Mouse (Mus musculus) spleen, postnatal 10 days (tissue): ENCODE measurements around the gene Naa40.

Source experiments
- DNase-seq, 2 experiments: peaks; one replicate each; pipeline ENCODE4 v3.0.0; 2021 to 2022; ENCODE audit warnings: low spot score in 2 of 2

The Naa40 gene

GRCm38 (mm10) chr19:7240782-7241690 is at the start of gene Naa40:
Gene Naa40 (minus strand): TSS chr19:7241183.
- peak; percentile 84 to 96 for DNase-seq

GRCm38 (mm10) chr19:7289767-7290166 is 48.8 kb upstream of the Naa40 start:
- DNase-seq, result no peak

- no peak for DNase-seq
Measured at GRCm38 (mm10) chr19:7288288-7288687, 47.3 kb upstream of the Naa40 start.

- no peak for DNase-seq
Measured at GRCm38 (mm10) chr19:7286563-7287315, 45.8 kb upstream of the Naa40 start.

GRCm38 (mm10) chr19:7280557-7281330 is 39.8 kb upstream of the Naa40 start:
- no peak for DNase-seq

GRCm38 (mm10) chr19:7279114-7279513 is 38.1 kb upstream of the Naa40 start:
- peak in 1 of 2 experiments; percentile 46 for DNase-seq

GRCm38 (mm10) chr19:7278200-7278906 is 37.4 kb upstream of the Naa40 start:
- no peak for DNase-seq

- DNase-seq, result no peak
Measured at GRCm38 (mm10) chr19:7276796-7277195, 35.8 kb upstream of the Naa40 start.

GRCm38 (mm10) chr19:7276053-7276659 is 35.2 kb upstream of the Naa40 start:
- no peak for DNase-seq

- DNase-seq, result no peak
Measured at GRCm38 (mm10) chr19:7275131-7275789, 34.3 kb upstream of the Naa40 start.

- DNase-seq, result no peak
Measured at GRCm38 (mm10) chr19:7274326-7274990, 33.5 kb upstream of the Naa40 start.

- no peak for DNase-seq
Measured at GRCm38 (mm10) chr19:7273486-7273885, 32.5 kb upstream of the Naa40 start.

GRCm38 (mm10) chr19:7269290-7270044 is 28.5 kb upstream of the Naa40 start:
- DNase-seq, result no peak

GRCm38 (mm10) chr19:7268722-7269090 is 27.7 kb upstream of the Naa40 start:
- DNase-seq, result peak; percentile 73 to 85

GRCm38 (mm10) chr19:7267781-7268721 is 27.1 kb upstream of the Naa40 start:
- DNase-seq, result peak; percentile 48 to 82

GRCm38 (mm10) chr19:7267091-7267741 is 26.2 kb upstream of the Naa40 start, which contains the start of gene Rcor2:
Gene Rcor2 (plus strand): TSS chr19:7267325.
- peak; percentile 29 to 46 for DNase-seq

GRCm38 (mm10) chr19:7266421-7266831 is 25.4 kb upstream of the Naa40 start:
- peak in 1 of 2 experiments; percentile 25 for DNase-seq
